Mouse (Mus musculus): Measurements from ENCODE around the gene Cpe. TPM values are rescaled to one million over a fixed set of nuclear protein-coding genes. Genes with fewer than 3 reads are reported as not detected.

Gene Cpe
- polyA plus RNA-seq, 1 experiment: 44.3 TPM

- H3K4me3 ChIP-seq: no peak overlapping the region
- peaks cover 81% of the 10 kb centered on the region for H3K36me3 ChIP-seq (ENCODE audit: control insufficient read depth, insufficient read depth)
- TF ChIP-seq MYOD1 (IDR thresholded peaks at IDR 0.05; ENCODE audit: control insufficient read depth in 1 of 3, insufficient read length in 2 of 3, low read depth in 2 of 3) (peak in 1 of 3 experiments; percentile 29), E2F4 (IDR thresholded peaks at IDR 0.05; ENCODE audit: insufficient read depth) (no peak), POLR2AphosphoS2 (IDR thresholded peaks at IDR 0.05; ENCODE audit: insufficient read length, low read depth) (no peak)
- H3K79me2 ChIP-seq (ENCODE audit: control insufficient read depth, insufficient read depth): peaks cover 71% of the 10 kb centered on the region
- no peaks in the 10 kb centered on the region for H3K27me3 ChIP-seq (ENCODE audit: control insufficient read depth, insufficient read depth, insufficient read length)
- peak overlapping the region; percentile 45 for H3K4me2 ChIP-seq (ENCODE audit: low read depth)
- no peak overlapping the region for H3ac ChIP-seq (ENCODE audit: control insufficient read depth, insufficient read length)
Observed at GRCm38 (mm10) chr8:64726190-64726695, 33.4 kb upstream of the Cpe start.

- Histone ChIP-seq H3K4me2 (ENCODE audit: low read depth) (no peak overlapping the region), H3K79me2 (ENCODE audit: control insufficient read depth, insufficient read depth) (peaks cover 41% of the 10 kb centered on the region), H3K27me3 (ENCODE audit: control insufficient read depth, insufficient read depth, insufficient read length) (no peaks in the 10 kb centered on the region), H3K36me3 (ENCODE audit: control insufficient read depth, insufficient read depth) (peaks cover 82% of the 10 kb centered on the region), H3K4me3 (no peak overlapping the region), H3ac (ENCODE audit: control insufficient read depth, insufficient read length) (no peak overlapping the region)
- TF ChIP-seq SRF (IDR thresholded peaks at IDR 0.05; ENCODE audit: control insufficient read depth, insufficient read length, low read depth) (no peak), MYOD1 (IDR thresholded peaks at IDR 0.05; ENCODE audit: control insufficient read depth in 1 of 3, insufficient read length in 2 of 3, low read depth in 2 of 3) (no peak), TCF3 (IDR thresholded peaks at IDR 0.05; ENCODE audit: insufficient read length, low read depth) (no peak), MYOG (IDR thresholded peaks at IDR 0.05; ENCODE audit: control insufficient read depth in 1 of 3, insufficient read depth in 1 of 3, insufficient read length in 2 of 3, low read depth in 2 of 3) (no peak), TCF12 (IDR thresholded peaks at IDR 0.05; ENCODE audit: insufficient read depth, poor library complexity, severe bottlenecking) (no peak), POLR2AphosphoS2 (IDR thresholded peaks at IDR 0.05; ENCODE audit: insufficient read length, low read depth) (no peak), E2F4 (IDR thresholded peaks at IDR 0.05; ENCODE audit: insufficient read depth) (no peak), POLR2A (IDR thresholded peaks at IDR 0.05; ENCODE audit: insufficient read length, low read depth) (no peak), USF1 (IDR thresholded peaks at IDR 0.05; ENCODE audit: low read depth) (no peak), CEBPB (IDR thresholded peaks at IDR 0.05; ENCODE audit: insufficient read depth, poor library complexity, severe bottlenecking) (no peak), REST (IDR thresholded peaks at IDR 0.05; ENCODE audit: insufficient read depth, insufficient read length) (no peak), MAX (IDR thresholded peaks at IDR 0.05; ENCODE audit: low read depth) (no peak)
Observed at GRCm38 (mm10) chr8:64723206-64723605, 30.4 kb upstream of the Cpe start.

- no peaks in the 10 kb centered on the region for H3K79me2 ChIP-seq (ENCODE audit: control insufficient read depth, insufficient read depth)
- no peak overlapping the region for H3ac ChIP-seq (ENCODE audit: control insufficient read depth, insufficient read length)
- TF ChIP-seq POLR2AphosphoS2 (IDR thresholded peaks at IDR 0.05; ENCODE audit: insufficient read length, low read depth) (no peak), CEBPB (IDR thresholded peaks at IDR 0.05; ENCODE audit: insufficient read depth, poor library complexity, severe bottlenecking) (no peak), MAX (IDR thresholded peaks at IDR 0.05; ENCODE audit: low read depth) (no peak), TCF12 (IDR thresholded peaks at IDR 0.05; ENCODE audit: insufficient read depth, poor library complexity, severe bottlenecking) (no peak), SRF (IDR thresholded peaks at IDR 0.05; ENCODE audit: control insufficient read depth, insufficient read length, low read depth) (no peak), MYOG (IDR thresholded peaks at IDR 0.05; ENCODE audit: control insufficient read depth in 1 of 3, insufficient read depth in 1 of 3, insufficient read length in 2 of 3, low read depth in 2 of 3) (no peak), POLR2A (IDR thresholded peaks at IDR 0.05; ENCODE audit: insufficient read length, low read depth) (no peak), USF1 (IDR thresholded peaks at IDR 0.05; ENCODE audit: low read depth) (no peak), REST (IDR thresholded peaks at IDR 0.05; ENCODE audit: insufficient read depth, insufficient read length) (no peak), TCF3 (IDR thresholded peaks at IDR 0.05; ENCODE audit: insufficient read length, low read depth) (no peak), MYOD1 (IDR thresholded peaks at IDR 0.05; ENCODE audit: control insufficient read depth in 1 of 3, insufficient read length in 2 of 3, low read depth in 2 of 3) (no peak), E2F4 (IDR thresholded peaks at IDR 0.05; ENCODE audit: insufficient read depth) (no peak)
- no peak overlapping the region for H3K4me3 ChIP-seq
- no peaks in the 10 kb centered on the region for H3K27me3 ChIP-seq (ENCODE audit: control insufficient read depth, insufficient read depth, insufficient read length)
- H3K4me2 ChIP-seq (ENCODE audit: low read depth): no peak overlapping the region
- peaks cover 63% of the 10 kb centered on the region for H3K36me3 ChIP-seq (ENCODE audit: control insufficient read depth, insufficient read depth)
Observed at GRCm38 (mm10) chr8:64717868-64718267, 25.0 kb upstream of the Cpe start.

- Histone ChIP-seq H3K4me3 (no peak overlapping the region), H3K27me3 (ENCODE audit: control insufficient read depth, insufficient read depth, insufficient read length) (no peaks in the 10 kb centered on the region), H3K36me3 (ENCODE audit: control insufficient read depth, insufficient read depth) (peaks cover 16% of the 10 kb centered on the region), H3K79me2 (ENCODE audit: control insufficient read depth, insufficient read depth) (no peaks in the 10 kb centered on the region), H3ac (ENCODE audit: control insufficient read depth, insufficient read length) (no peak overlapping the region), H3K4me2 (ENCODE audit: low read depth) (no peak overlapping the region)
- TF ChIP-seq MYOD1 (IDR thresholded peaks at IDR 0.05; ENCODE audit: control insufficient read depth in 1 of 3, insufficient read length in 2 of 3, low read depth in 2 of 3) (no peak), MYOG (IDR thresholded peaks at IDR 0.05; ENCODE audit: control insufficient read depth in 1 of 3, insufficient read depth in 1 of 3, insufficient read length in 2 of 3, low read depth in 2 of 3) (no peak), SRF (IDR thresholded peaks at IDR 0.05; ENCODE audit: control insufficient read depth, insufficient read length, low read depth) (no peak), CEBPB (IDR thresholded peaks at IDR 0.05; ENCODE audit: insufficient read depth, poor library complexity, severe bottlenecking) (no peak), E2F4 (IDR thresholded peaks at IDR 0.05; ENCODE audit: insufficient read depth) (no peak), MAX (IDR thresholded peaks at IDR 0.05; ENCODE audit: low read depth) (no peak), REST (IDR thresholded peaks at IDR 0.05; ENCODE audit: insufficient read depth, insufficient read length) (no peak), USF1 (IDR thresholded peaks at IDR 0.05; ENCODE audit: low read depth) (no peak), POLR2A (IDR thresholded peaks at IDR 0.05; ENCODE audit: insufficient read length, low read depth) (no peak), TCF3 (IDR thresholded peaks at IDR 0.05; ENCODE audit: insufficient read length, low read depth) (no peak), POLR2AphosphoS2 (IDR thresholded peaks at IDR 0.05; ENCODE audit: insufficient read length, low read depth) (no peak), TCF12 (IDR thresholded peaks at IDR 0.05; ENCODE audit: insufficient read depth, poor library complexity, severe bottlenecking) (no peak)
Observed at GRCm38 (mm10) chr8:64712499-64712898, 19.6 kb upstream of the Cpe start.

GRCm38 (mm10) chr8:64711544-64711943 is 18.7 kb upstream of the Cpe start:
- TF ChIP-seq REST (IDR thresholded peaks at IDR 0.05; ENCODE audit: insufficient read depth, insufficient read length) (no peak), SRF (IDR thresholded peaks at IDR 0.05; ENCODE audit: control insufficient read depth, insufficient read length, low read depth) (peak; percentile 54)
- no peaks in the 10 kb centered on the region for H3K79me2 ChIP-seq (ENCODE audit: control insufficient read depth, insufficient read depth)
- no peak overlapping the region for H3K4me2 ChIP-seq (ENCODE audit: low read depth)
- H3K4me3 ChIP-seq: no peak overlapping the region
- H3K27me3 ChIP-seq (ENCODE audit: control insufficient read depth, insufficient read depth, insufficient read length): no peaks in the 10 kb centered on the region
- H3ac ChIP-seq (ENCODE audit: control insufficient read depth, insufficient read length): no peak overlapping the region
- peaks cover 7% of the 10 kb centered on the region for H3K36me3 ChIP-seq (ENCODE audit: control insufficient read depth, insufficient read depth)

All from myocyte (in vitro differentiated cells).